Mouse (Mus musculus): ENCODE data around the gene Agr2. TPM values are rescaled to one million over a fixed set of nuclear protein-coding genes. Genes with fewer than 3 reads are reported as not detected.

Agr2 gene
- polyA plus RNA-seq, 1 experiment: not detected

- Histone ChIP-seq H3K27ac (ENCODE audit: insufficient read depth, low read length) (no peak overlapping the region), H3K4me1 (ENCODE audit: control insufficient read depth, insufficient read depth, low read length) (no peaks in the 10 kb centered on the region), H3K4me3 (replicated peaks; ENCODE audit: insufficient read depth, low read depth, low read length) (no peak overlapping the region), H3K27me3 (ENCODE audit: control insufficient read depth, insufficient read depth, low read length) (no peaks in the 10 kb centered on the region)
- WGBS: 19% methylated on average over 6 of the region's 6 CpGs
- no peak for DNase-seq
- TF ChIP-seq CTCF (IDR thresholded peaks at IDR 0.05; ENCODE audit: borderline replicate concordance, insufficient read depth, low read depth, low read length): no peak
- TF ChIP-seq POLR2A (IDR thresholded peaks at IDR 0.05; ENCODE audit: borderline replicate concordance, insufficient read depth, low read length): no peak
Measured at GRCm38 (mm10) chr12:35981732-35982360, 10.9 kb upstream of the Agr2 start.

- no peak for TF ChIP-seq CTCF (IDR thresholded peaks at IDR 0.05; ENCODE audit: borderline replicate concordance, insufficient read depth, low read depth, low read length)
- TF ChIP-seq POLR2A (IDR thresholded peaks at IDR 0.05; ENCODE audit: borderline replicate concordance, insufficient read depth, low read length): no peak
- Histone ChIP-seq H3K27me3 (ENCODE audit: control insufficient read depth, insufficient read depth, low read length) (no peaks in the 10 kb centered on the region), H3K4me1 (ENCODE audit: control insufficient read depth, insufficient read depth, low read length) (no peaks in the 10 kb centered on the region), H3K27ac (ENCODE audit: insufficient read depth, low read length) (no peak overlapping the region), H3K4me3 (replicated peaks; ENCODE audit: insufficient read depth, low read depth, low read length) (no peak overlapping the region)
- DNase-seq: no peak
- 98% methylated on average over 9 of the region's 9 CpGs for WGBS
Measured at GRCm38 (mm10) chr12:35983472-35983871, 9.2 kb upstream of the Agr2 start.

- WGBS: 89% methylated on average over 5 of the region's 5 CpGs
- TF ChIP-seq POLR2A (IDR thresholded peaks at IDR 0.05; ENCODE audit: borderline replicate concordance, insufficient read depth, low read length) (no peak), CTCF (IDR thresholded peaks at IDR 0.05; ENCODE audit: borderline replicate concordance, insufficient read depth, low read depth, low read length) (no peak)
- no peak overlapping the region for H3K4me3 ChIP-seq (replicated peaks; ENCODE audit: insufficient read depth, low read depth, low read length)
- no peak overlapping the region for H3K27ac ChIP-seq (ENCODE audit: insufficient read depth, low read length)
- H3K27me3 ChIP-seq (ENCODE audit: control insufficient read depth, insufficient read depth, low read length): no peaks in the 10 kb centered on the region
- DNase-seq: no peak
- no peaks in the 10 kb centered on the region for H3K4me1 ChIP-seq (ENCODE audit: control insufficient read depth, insufficient read depth, low read length)
Measured at GRCm38 (mm10) chr12:35984743-35985142, 8.0 kb upstream of the Agr2 start.

- Histone ChIP-seq H3K4me1 (ENCODE audit: control insufficient read depth, insufficient read depth, low read length) (no peaks in the 10 kb centered on the region), H3K4me3 (replicated peaks; ENCODE audit: insufficient read depth, low read depth, low read length) (no peak overlapping the region), H3K27ac (ENCODE audit: insufficient read depth, low read length) (no peak overlapping the region), H3K27me3 (ENCODE audit: control insufficient read depth, insufficient read depth, low read length) (no peaks in the 10 kb centered on the region)
- DNase-seq: no peak
- no peak for TF ChIP-seq CTCF (IDR thresholded peaks at IDR 0.05; ENCODE audit: borderline replicate concordance, insufficient read depth, low read depth, low read length)
- 89% methylated on average over 3 of the region's 3 CpGs for WGBS
Measured at GRCm38 (mm10) chr12:35993583-35993982, 876 bp downstream of the Agr2 start.

GRCm38 (mm10) chr12:35994098-35994497, 1.4 kb downstream of the Agr2 start:
- TF ChIP-seq CTCF (IDR thresholded peaks at IDR 0.05; ENCODE audit: borderline replicate concordance, insufficient read depth, low read depth, low read length) (no peak), POLR2A (IDR thresholded peaks at IDR 0.05; ENCODE audit: borderline replicate concordance, insufficient read depth, low read length) (no peak)
- Histone ChIP-seq H3K4me1 (ENCODE audit: control insufficient read depth, insufficient read depth, low read length) (no peaks in the 10 kb centered on the region), H3K27ac (ENCODE audit: insufficient read depth, low read length) (no peak overlapping the region), H3K27me3 (ENCODE audit: control insufficient read depth, insufficient read depth, low read length) (no peaks in the 10 kb centered on the region), H3K4me3 (replicated peaks; ENCODE audit: insufficient read depth, low read depth, low read length) (no peak overlapping the region)
- no peak for DNase-seq

- 29% methylated on average over 5 of the region's 5 CpGs for WGBS
- H3K27me3 ChIP-seq (ENCODE audit: control insufficient read depth, insufficient read depth, low read length): no peaks in the 10 kb centered on the region
- H3K27ac ChIP-seq (ENCODE audit: insufficient read depth, low read length): no peak overlapping the region
- H3K4me3 ChIP-seq (replicated peaks; ENCODE audit: insufficient read depth, low read depth, low read length): no peak overlapping the region
- TF ChIP-seq POLR2A (IDR thresholded peaks at IDR 0.05; ENCODE audit: borderline replicate concordance, insufficient read depth, low read length) (no peak), CTCF (IDR thresholded peaks at IDR 0.05; ENCODE audit: borderline replicate concordance, insufficient read depth, low read depth, low read length) (peak; percentile 29; the same call in 1 of the 2 replicates)
- H3K4me1 ChIP-seq (ENCODE audit: control insufficient read depth, insufficient read depth, low read length): no peaks in the 10 kb centered on the region
- DNase-seq: peak in 1 of 2 experiments; percentile 26
Measured at GRCm38 (mm10) chr12:35995799-35996198, 3.1 kb downstream of the Agr2 start.

- no peak overlapping the region for H3K4me3 ChIP-seq (replicated peaks; ENCODE audit: insufficient read depth, low read depth, low read length)
- H3K27me3 ChIP-seq (ENCODE audit: control insufficient read depth, insufficient read depth, low read length): no peaks in the 10 kb centered on the region
- TF ChIP-seq CTCF (IDR thresholded peaks at IDR 0.05; ENCODE audit: borderline replicate concordance, insufficient read depth, low read depth, low read length) (no peak), POLR2A (IDR thresholded peaks at IDR 0.05; ENCODE audit: borderline replicate concordance, insufficient read depth, low read length) (no peak)
- 80% methylated on average over 4 of the region's 4 CpGs for WGBS
- no peak overlapping the region for H3K27ac ChIP-seq (ENCODE audit: insufficient read depth, low read length)
- no peak for DNase-seq
- no peaks in the 10 kb centered on the region for H3K4me1 ChIP-seq (ENCODE audit: control insufficient read depth, insufficient read depth, low read length)
Measured at GRCm38 (mm10) chr12:36004714-36005113, 12.0 kb downstream of the Agr2 start.

GRCm38 (mm10) chr12:36007581-36007980, 14.9 kb downstream of the Agr2 start:
- Histone ChIP-seq H3K27ac (ENCODE audit: insufficient read depth, low read length) (no peak overlapping the region), H3K4me3 (replicated peaks; ENCODE audit: insufficient read depth, low read depth, low read length) (no peak overlapping the region), H3K27me3 (ENCODE audit: control insufficient read depth, insufficient read depth, low read length) (no peaks in the 10 kb centered on the region), H3K4me1 (ENCODE audit: control insufficient read depth, insufficient read depth, low read length) (no peaks in the 10 kb centered on the region)
- 94% methylated on average over 2 of the region's 2 CpGs for WGBS
- no peak for DNase-seq
- TF ChIP-seq CTCF (IDR thresholded peaks at IDR 0.05; ENCODE audit: borderline replicate concordance, insufficient read depth, low read depth, low read length) (no peak), POLR2A (IDR thresholded peaks at IDR 0.05; ENCODE audit: borderline replicate concordance, insufficient read depth, low read length) (no peak)

Data from cerebellum, adult 2 months (tissue).